Mouse (Mus musculus) intestine, embryonic 14.5 days (tissue): ENCODE measurements around the gene Snrpc. TPM values are rescaled to one million over a fixed set of nuclear protein-coding genes. Genes with fewer than 3 reads are reported as not detected.

Experiments
- ATAC-seq: fragments of 200-750 bp; cut with Nextera tagmentation; replicated peaks from 2 replicates; pipeline ENCODE4 v1.8.0; 2017; ENCODE audit warnings: low read depth, moderate number of reproducible peaks, moderate TSS enrichment, moderate library complexity; ENCODE audit not compliant: low FRiP score, low TSS enrichment
- DNase-seq: peaks from one replicate; pipeline ENCODE4 v3.0.0-alpha.2; 2018; ENCODE audit warnings: low spot score
- H3K27ac ChIP-seq: fragments of 300-500 bp; sonication (generic); 2 replicates; pipeline ENCODE4 v1.5.1; 2014; ENCODE audit warnings: low read depth, mild to moderate bottlenecking, control low read depth
- H3K27me3 ChIP-seq: fragments of 300-500 bp; sonication (generic); replicated peaks from 2 replicates; pipeline ENCODE4 v1.6.1; 2014; ENCODE audit warnings: low read length, control low read depth; ENCODE audit not compliant: control insufficient read depth, insufficient read depth
- H3K36me3 ChIP-seq: fragments of 300-500 bp; sonication (generic); 2 replicates; pipeline ENCODE4 v1.6.1; 2014; ENCODE audit warnings: low read length, control low read depth; ENCODE audit not compliant: control insufficient read depth, insufficient read depth
- H3K4me1 ChIP-seq: fragments of 300-500 bp; sonication (generic); replicated peaks from 2 replicates; pipeline ENCODE4 v1.6.1; 2014; ENCODE audit warnings: low read length, control low read depth, mixed read lengths; ENCODE audit not compliant: control insufficient read depth, insufficient read depth
- H3K4me2 ChIP-seq: fragments of 300-500 bp; sonication (generic); 2 replicates; pipeline ENCODE4 v1.6.1; 2014; ENCODE audit warnings: low read length
- H3K4me3 ChIP-seq: fragments of 300-500 bp; sonication (generic); 2 replicates; pipeline ENCODE4 v1.5.1; 2014; ENCODE audit warnings: low read depth, low read length, control low read depth, mixed read lengths
- H3K9ac ChIP-seq: fragments of 300-500 bp; sonication (generic); 2 replicates; pipeline ENCODE4 v1.6.1; 2014; ENCODE audit warnings: mild to moderate bottlenecking, low read length
- H3K9me3 ChIP-seq: fragments of 300-500 bp; sonication (generic); 2 replicates; pipeline ENCODE4 v1.6.1; 2016; ENCODE audit warnings: low read length, control low read depth; ENCODE audit not compliant: control insufficient read depth
- WGBS: fragments of 180-500 bp; shearing (Covaris S2); extraction: QIAGEN DNeasy Blood & Tissue Kit; methylation state at CpG from one replicate; pipeline ENCODE4 v1.1.7; 2014; 5-methylcytosine and 5-hydroxymethylcytosine counted together
- polyA plus RNA-seq: library from polyadenylated mRNA; unstranded; fragments of >200 nt; fragmentation: Nextera tagmentation; extraction: Ambion mirVana; gene quantifications from 2 replicates; pipeline ENCODE4 v1.2.1, GENCODE M21; 2014

The Snrpc gene
- polyA plus RNA-seq, 1 experiment from 2014 or later = 302 TPM

DNA sequence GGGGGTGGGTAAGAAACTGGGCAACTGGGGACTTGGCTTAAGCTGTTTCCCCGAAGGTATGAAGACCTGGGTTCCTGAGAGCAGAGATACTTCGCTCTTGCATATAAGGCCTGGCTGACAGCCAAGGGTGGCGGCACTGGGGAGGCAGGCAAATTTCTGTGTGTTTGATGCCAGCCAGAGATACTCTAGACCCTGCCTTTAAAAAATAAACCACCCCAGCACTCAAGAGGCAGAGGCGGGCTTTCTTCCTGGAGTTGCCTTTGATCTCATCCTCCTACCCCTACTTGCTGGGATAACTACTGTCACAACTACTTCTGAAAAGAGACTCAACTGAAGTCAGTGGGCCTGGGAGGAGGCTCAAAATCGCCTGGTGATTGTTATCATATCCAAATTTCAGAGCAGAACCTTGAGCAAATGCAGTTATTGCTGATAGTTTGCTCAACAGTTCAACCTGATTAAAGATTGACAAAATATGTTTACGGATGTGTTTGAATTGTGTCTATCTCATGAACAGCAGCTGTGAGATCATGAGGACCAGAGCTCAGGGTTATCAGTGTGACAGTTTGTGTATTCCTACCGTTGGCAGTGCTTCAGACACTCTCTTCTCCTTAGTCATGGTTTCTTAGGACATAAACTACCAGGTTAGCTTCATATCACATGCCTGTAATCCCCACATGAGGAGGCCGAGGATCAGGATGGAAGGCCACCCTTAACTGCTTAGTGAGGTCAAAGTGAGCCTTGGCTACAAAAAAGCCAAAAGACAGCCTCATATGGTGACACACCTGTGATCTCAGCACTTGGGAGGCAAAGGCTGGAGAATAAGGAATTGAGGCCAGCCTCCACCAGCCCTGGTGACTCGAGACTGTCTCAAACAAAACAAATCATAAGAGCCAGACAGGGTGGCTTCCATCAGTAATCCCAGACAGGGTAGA lies 16.3 kb upstream of the Snrpc start:
- Histone ChIP-seq H3K36me3 (no peaks in the 10 kb centered on the region), H3K4me1 (peaks cover 30% of the 10 kb centered on the region), H3K27ac (peak overlapping the region; percentile 83), H3K4me2 (peak overlapping the region; percentile 71), H3K9me3 (no peaks in the 10 kb centered on the region), H3K9ac (no peak overlapping the region; the same call in 1 of the 2 replicates), H3K27me3 (no peaks in the 10 kb centered on the region), H3K4me3 (no peak overlapping the region; the same call in 1 of the 2 replicates)
- no peak for ATAC-seq
- 49% methylated on average over 9 of the region's 9 CpGs for WGBS
- peak; percentile 57 for DNase-seq

- Histone ChIP-seq H3K9ac (no peak overlapping the region), H3K4me3 (no peak overlapping the region), H3K9me3 (no peaks in the 10 kb centered on the region), H3K36me3 (no peaks in the 10 kb centered on the region), H3K27ac (no peak overlapping the region), H3K27me3 (no peaks in the 10 kb centered on the region), H3K4me1 (peaks cover 29% of the 10 kb centered on the region), H3K4me2 (no peak overlapping the region)
- no peak for ATAC-seq
- 79% methylated on average over 9 of the region's 9 CpGs for WGBS
- no peak for DNase-seq
Measured at GRCm38 (mm10) chr17:27823142-27823905, 14.6 kb upstream of the Snrpc start.

- ATAC-seq (no peak), DNase-seq (no peak)
- Histone ChIP-seq H3K4me3 (no peak overlapping the region), H3K27ac (no peak overlapping the region), H3K4me1 (peaks cover 17% of the 10 kb centered on the region), H3K9ac (no peak overlapping the region), H3K27me3 (no peaks in the 10 kb centered on the region), H3K36me3 (no peaks in the 10 kb centered on the region), H3K9me3 (no peaks in the 10 kb centered on the region), H3K4me2 (no peak overlapping the region)
- 59% methylated on average over 1 of the region's 1 CpGs for WGBS
Measured at GRCm38 (mm10) chr17:27824941-27825340, 13.0 kb upstream of the Snrpc start.

GRCm38 (mm10) chr17:27825539-27825938 lies 12.4 kb upstream of the Snrpc start:
- 41% methylated on average over 3 of the region's 3 CpGs for WGBS
- Histone ChIP-seq H3K9ac (no peak overlapping the region), H3K27me3 (no peaks in the 10 kb centered on the region), H3K4me2 (peak overlapping the region; percentile 68; the same call in 1 of the 2 replicates), H3K9me3 (no peaks in the 10 kb centered on the region), H3K36me3 (no peaks in the 10 kb centered on the region), H3K27ac (0 out of 2 replicates have a peak overlapping the region, but pooled peaks have one; percentile 4), H3K4me1 (peaks cover 17% of the 10 kb centered on the region), H3K4me3 (peak overlapping the region; percentile 31; the same call in 1 of the 2 replicates)
- no peak for ATAC-seq
- no peak for DNase-seq

DNA sequence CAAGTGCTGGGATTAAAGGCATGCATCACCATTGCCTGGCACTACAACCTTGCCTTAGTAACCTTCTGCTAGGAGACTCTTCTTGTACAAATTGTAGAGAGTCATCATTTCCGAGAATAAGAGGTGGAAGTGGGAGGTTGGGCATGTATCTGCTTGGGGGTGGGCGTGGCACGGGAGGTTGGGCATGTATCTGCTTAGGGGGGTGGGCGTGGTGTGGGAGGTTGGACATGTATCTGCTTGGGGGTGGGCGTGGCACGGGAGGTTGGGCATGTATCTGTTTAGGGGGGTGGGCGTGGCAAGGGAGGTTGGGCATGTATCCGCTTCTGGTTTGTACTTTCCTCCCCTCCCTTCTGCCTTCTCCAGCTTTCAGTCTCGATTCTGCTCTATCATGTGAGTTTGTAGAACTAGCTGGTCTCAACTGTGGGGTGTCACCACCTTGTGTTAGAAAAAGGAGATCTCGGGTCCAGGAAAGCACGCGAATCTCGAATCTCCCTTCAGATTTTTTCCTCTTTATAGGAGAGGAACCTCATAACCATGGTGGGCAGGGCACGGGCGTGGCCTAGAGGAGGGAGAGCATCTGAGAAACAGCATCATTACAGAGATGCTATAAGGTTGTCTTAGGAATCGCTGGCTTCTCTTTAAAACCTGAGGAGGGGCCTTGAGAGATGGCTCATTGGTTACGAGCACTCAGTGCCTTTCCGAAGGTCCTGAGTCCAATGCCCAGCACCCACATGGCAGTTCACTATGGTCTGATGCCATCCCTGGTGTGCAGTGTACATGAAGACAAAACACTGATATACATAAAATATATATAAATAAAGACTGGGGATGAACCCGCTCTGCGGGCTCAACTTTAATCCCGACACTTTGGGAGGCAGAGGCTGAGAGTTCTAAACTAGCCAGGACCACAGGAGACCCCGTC lies 11.7 kb upstream of the Snrpc start:
- peak; percentile 36; the same call in 1 of the 2 replicates for ATAC-seq
- H3K9me3 ChIP-seq = no peaks in the 10 kb centered on the region
- H3K4me1 ChIP-seq = peaks cover 14% of the 10 kb centered on the region
- H3K36me3 ChIP-seq = no peaks in the 10 kb centered on the region
- peak overlapping the region; percentile 68 for H3K4me2 ChIP-seq
- H3K27me3 ChIP-seq = no peaks in the 10 kb centered on the region
- peak; percentile 73 for DNase-seq
- peak overlapping the region; percentile 31 for H3K4me3 ChIP-seq
- peak overlapping the region; percentile 37 for H3K9ac ChIP-seq
- whole genome bisulfite sequencing = 2% methylated on average over 22 of the region's 22 CpGs
- H3K27ac ChIP-seq = peak overlapping the region; percentile 70

GRCm38 (mm10) chr17:27826908-27827383 lies 11.0 kb upstream of the Snrpc start:
- peak overlapping the region; percentile 70; the same call in 1 of the 2 replicates for H3K27ac ChIP-seq
- no peaks in the 10 kb centered on the region for H3K27me3 ChIP-seq
- 0% methylated on average over 9 of the region's 9 CpGs for WGBS
- peak overlapping the region; percentile 68 for H3K4me2 ChIP-seq
- H3K4me1 ChIP-seq = peaks cover 11% of the 10 kb centered on the region; the same call in 1 of the 2 replicates
- no peaks in the 10 kb centered on the region for H3K36me3 ChIP-seq
- DNase-seq = peak; percentile 76
- H3K4me3 ChIP-seq = peak overlapping the region; percentile 31
- 0 out of 2 replicates have a peak, but pooled peaks have one; percentile 41 for ATAC-seq
- H3K9ac ChIP-seq = 0 out of 2 replicates have a peak overlapping the region, but pooled peaks have one; percentile 20
- no peaks in the 10 kb centered on the region for H3K9me3 ChIP-seq

DNA sequence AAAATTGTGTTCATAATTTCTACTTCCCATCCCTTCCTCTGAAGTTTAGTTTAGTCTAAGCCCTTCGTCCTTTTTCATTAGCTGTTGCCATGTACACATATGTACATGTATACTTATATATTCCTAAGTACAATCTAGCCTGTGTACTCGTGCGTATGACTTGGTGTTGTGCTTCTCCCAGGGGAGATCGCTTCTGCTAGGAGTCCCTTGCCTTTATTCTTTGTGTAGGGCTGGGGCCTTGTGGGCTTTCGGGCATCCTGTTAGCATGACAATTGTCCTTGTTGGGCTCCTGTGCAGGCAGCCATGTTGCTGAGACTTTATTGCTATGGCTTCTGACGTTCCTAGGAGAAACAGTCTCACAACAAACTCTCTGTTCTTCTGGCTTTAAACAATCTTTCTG lies 10.4 kb upstream of the Snrpc start:
- Histone ChIP-seq H3K36me3 (no peaks in the 10 kb centered on the region), H3K9me3 (no peaks in the 10 kb centered on the region), H3K4me2 (peak overlapping the region; percentile 68), H3K9ac (no peak overlapping the region), H3K27me3 (no peaks in the 10 kb centered on the region), H3K4me3 (peak overlapping the region; percentile 31; the same call in 1 of the 2 replicates), H3K27ac (no peak overlapping the region), H3K4me1 (peaks cover 11% of the 10 kb centered on the region; the same call in 1 of the 2 replicates)
- 40% methylated on average over 6 of the region's 6 CpGs for WGBS
- ATAC-seq (no peak), DNase-seq (no peak)
